Mouse (Mus musculus) ES-Bruce4 (cell line): ENCODE data around the gene Wnk2.

Experiments used
- CTCF ChIP-seq: IDR thresholded peaks from one replicate; pipeline ENCODE4 v1.8.1; 2011; ENCODE audit warnings: low read depth, low read length
- EP300 ChIP-seq: IDR thresholded peaks from 2 replicates; pipeline ENCODE4 v1.6.1; 2011; ENCODE audit warnings: low read depth, low read length; ENCODE audit not compliant: insufficient read depth

DNA sequence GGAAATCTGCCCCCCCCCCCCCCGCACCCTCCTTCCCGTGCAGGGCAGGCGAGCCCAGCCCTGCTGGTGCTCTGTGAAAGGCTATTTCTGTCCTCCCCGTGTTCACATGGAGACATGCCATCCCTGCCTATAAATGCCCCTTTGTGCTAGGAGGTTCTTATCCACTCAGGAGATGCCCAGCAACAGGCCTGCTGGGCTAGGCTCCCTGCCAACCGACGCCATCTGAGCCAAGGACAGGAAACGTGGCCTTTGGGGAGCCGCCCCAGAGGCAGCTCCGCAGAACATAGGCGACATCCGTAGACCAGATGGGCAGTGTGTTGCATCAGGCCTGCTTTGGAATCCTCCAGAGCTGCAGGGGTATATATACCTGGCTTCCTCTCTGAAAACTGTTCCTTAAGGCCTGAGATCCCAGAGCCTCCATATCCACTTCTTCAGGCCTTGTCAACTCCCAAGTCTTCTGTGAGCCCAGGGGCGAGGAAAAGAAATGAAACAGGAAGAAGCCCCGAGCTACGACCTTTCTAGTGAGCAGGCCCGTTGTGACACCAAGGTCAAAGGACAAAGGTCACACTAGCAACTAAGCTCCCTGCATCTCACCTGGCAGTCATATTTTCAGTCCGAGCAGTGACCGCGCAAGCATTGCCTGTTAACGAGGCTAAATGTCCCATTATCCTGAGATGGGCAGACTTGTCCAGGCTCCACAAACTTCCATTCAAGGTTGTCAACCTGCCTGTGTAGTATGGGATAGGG, 31.2 kb upstream of the Wnk2 start:
- TF ChIP-seq CTCF (no peak), EP300 (no peak)
